Mouse (Mus musculus) liver, embryonic 14.5 days (tissue): ENCODE data around the gene Cilp2.

Experiments
- CTCF ChIP-seq: IDR thresholded peaks from 2 replicates; pipeline ENCODE4 v1.5.1; 2016; ENCODE audit warnings: antibody characterized with exemption, low read depth, control low read depth
- EP300 ChIP-seq: IDR thresholded peaks from 2 replicates; pipeline ENCODE4 v1.6.1; 2016; ENCODE audit warnings: antibody characterized with exemption, low read depth

DNA sequence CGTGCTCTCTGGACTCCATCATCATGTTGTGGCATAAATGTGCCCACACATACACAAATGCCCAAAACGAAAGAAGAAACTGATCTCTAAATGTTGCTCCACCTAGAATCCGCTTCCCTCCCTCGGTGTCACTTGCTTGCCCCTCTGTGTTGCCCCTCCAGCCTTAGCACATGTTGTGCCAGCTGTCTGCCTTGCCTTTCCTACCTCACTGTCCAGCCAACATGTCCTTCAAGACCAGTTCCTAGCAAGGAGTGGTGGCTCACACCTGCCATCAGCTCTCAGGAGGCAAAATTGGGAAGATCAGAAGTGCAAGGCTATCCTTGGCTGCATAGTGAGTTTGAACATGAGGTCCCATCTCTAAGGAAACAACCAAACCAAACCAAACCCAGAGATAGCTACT is 10.1 kb downstream of the Cilp2 start:
- TF ChIP-seq EP300 (no peak), CTCF (no peak)
